Mouse (Mus musculus) adrenal gland, postnatal 10 days (tissue): ENCODE results near the gene Sox18. TPM values are rescaled to one million over a fixed set of nuclear protein-coding genes. Genes with fewer than 3 reads are reported as not detected.

ENCODE experiments used
- DNase-seq: peaks from one replicate; pipeline ENCODE4 v3.0.0; 2021; ENCODE audit warnings: mixed read lengths
- long read RNA-seq, 2 experiments: library from polyadenylated mRNA; stranded (forward); transcript quantifications; one replicate each; pipeline ENCODE4 v2.0.0; 2021
- total RNA-seq, 2 experiments: library from RNA; stranded (reverse); gene quantifications; 2 replicates each; pipeline ENCODE4 v1.2.3; 2021

Sox18 gene
- total RNA-seq: 10 to 100 TPM; 59.1 to 62.5 TPM
- long read RNA-seq, experiment 1, transcript Sox18-201 (2 exons, 1,620 nt): major isoform, 33 of 37 reads
- long read RNA-seq, experiment 1, partial matches to known transcripts: 0 of 37 reads
- long read RNA-seq, experiment 1, other reads (novel, unspliced or antisense): 4 of 37 reads
- long read RNA-seq, experiment 2, transcript Sox18-201 (2 exons, 1,620 nt): major isoform, 23 of 26 reads
- long read RNA-seq, experiment 2, partial matches to known transcripts: 0 of 26 reads
- long read RNA-seq, experiment 2, other reads (novel, unspliced or antisense): 3 of 26 reads

- peak; percentile 73 for DNase-seq
These were observed at the start of gene Sox18 for GRCm38 (mm10) chr2:181671326-181671725. Gene Sox18, minus strand, starts transcription at chr2:181671640.

- no peak for DNase-seq
These were observed 49.8 kb upstream of the Sox18 start for GRCm38 (mm10) chr2:181721200-181721599.

- DNase-seq: no peak
These were observed 48.6 kb upstream of the Sox18 start for GRCm38 (mm10) chr2:181720061-181720460.

GRCm38 (mm10) chr2:181716991-181717390, 45.6 kb upstream of the Sox18 start:
- no peak for DNase-seq

GRCm38 (mm10) chr2:181715382-181715781, 43.9 kb upstream of the Sox18 start:
- DNase-seq: no peak

- no peak for DNase-seq
These were observed 43.5 kb upstream of the Sox18 start, which contains the start of gene Oprl1 for GRCm38 (mm10) chr2:181714903-181715326. Gene Oprl1, plus strand, starts transcription at chr2:181715016.

- no peak for DNase-seq
These were observed 42.3 kb upstream of the Sox18 start for GRCm38 (mm10) chr2:181713749-181714148.

- no peak for DNase-seq
These were observed 35.2 kb upstream of the Sox18 start for GRCm38 (mm10) chr2:181706668-181707067.

- DNase-seq: no peak
These were observed 26.8 kb upstream of the Sox18 start, which contains the start of gene Lkaaear1 for GRCm38 (mm10) chr2:181698241-181698640. Gene Lkaaear1, minus strand, starts transcription at chr2:181698442.

- DNase-seq: no peak
These were observed 25.5 kb upstream of the Sox18 start for GRCm38 (mm10) chr2:181696801-181697420.

GRCm38 (mm10) chr2:181695776-181696175, 24.3 kb upstream of the Sox18 start:
- DNase-seq: no peak

- DNase-seq: no peak
These were observed 23.1 kb upstream of the Sox18 start for GRCm38 (mm10) chr2:181694581-181694980.

- peak; percentile 90 for DNase-seq
These were observed 22.2 kb upstream of the Sox18 start, which contains the start of gene Rgs19 for GRCm38 (mm10) chr2:181693339-181694280. Gene Rgs19, minus strand, starts transcription at chr2:181693977.

- no peak for DNase-seq
These were observed 20.9 kb upstream of the Sox18 start for GRCm38 (mm10) chr2:181692304-181692703.

- no peak for DNase-seq
These were observed 20.1 kb upstream of the Sox18 start for GRCm38 (mm10) chr2:181691571-181691970.

GRCm38 (mm10) chr2:181691083-181691482, 19.6 kb upstream of the Sox18 start:
- no peak for DNase-seq

GRCm38 (mm10) chr2:181689466-181690160, 18.2 kb upstream of the Sox18 start:
- no peak for DNase-seq

- DNase-seq: no peak
These were observed 16.1 kb upstream of the Sox18 start for GRCm38 (mm10) chr2:181687586-181687985.

GRCm38 (mm10) chr2:181685686-181686085, 14.2 kb upstream of the Sox18 start:
- no peak for DNase-seq

GRCm38 (mm10) chr2:181684713-181685112, 13.3 kb upstream of the Sox18 start:
- DNase-seq: no peak

- no peak for DNase-seq
These were observed 11.9 kb upstream of the Sox18 start for GRCm38 (mm10) chr2:181683381-181683780.

GRCm38 (mm10) chr2:181681978-181682377, 10.5 kb upstream of the Sox18 start:
- no peak for DNase-seq
